Mouse (Mus musculus) C2C12 (cell line): Measurements from ENCODE around the gene Map3k5.

Experiments
- CEBPB ChIP-seq: IDR thresholded peaks from one replicate; pipeline ENCODE4 v1.6.1; 2011; ENCODE audit warnings: low read depth, mild to moderate bottlenecking, control low read depth, moderate library complexity
- CTCF ChIP-seq: IDR thresholded peaks from one replicate; pipeline ENCODE4 v1.5.1; 2011; ENCODE audit not compliant: control insufficient read depth, insufficient read depth, insufficient read length
- FOSL1 ChIP-seq: IDR thresholded peaks from one replicate; pipeline ENCODE4 v1.8.0; 2011; ENCODE audit warnings: mild to moderate bottlenecking, low read length; ENCODE audit not compliant: poor library complexity, insufficient read depth, severe bottlenecking
- MYOD1 ChIP-seq: IDR thresholded peaks from one replicate; pipeline ENCODE4 v1.6.1; 2011; ENCODE audit warnings: low read depth; ENCODE audit not compliant: control insufficient read depth, insufficient read length

- TF ChIP-seq CTCF (no peak), FOSL1 (no peak), CEBPB (no peak), MYOD1 (no peak)
These were observed 6.1 kb upstream of the Map3k5 start for GRCm38 (mm10) chr10:19928205-19928604.
